Mouse (Mus musculus) ES-E14 (cell line): ENCODE data around the gene 1500015O10Rik. TPM values are rescaled to one million over a fixed set of nuclear protein-coding genes. Genes with fewer than 3 reads are reported as not detected.

ENCODE experiments used
- DNase-seq: peaks from one replicate; pipeline ENCODE4 v3.0.0-alpha.2; 2013; ENCODE audit warnings: low read depth, low spot score
- H3K27ac ChIP-seq: 2 replicates; pipeline ENCODE4 v1.5.1; 2012; ENCODE audit warnings: low read depth, mild to moderate bottlenecking, low read length, moderate library complexity, mixed read lengths; ENCODE audit not compliant: poor library complexity, insufficient read depth, severe bottlenecking
- H3K36me3 ChIP-seq: 2 replicates; pipeline ENCODE4 v1.6.1; 2012; ENCODE audit warnings: mild to moderate bottlenecking, low read length, moderate library complexity, mixed read lengths; ENCODE audit not compliant: control insufficient read depth, poor library complexity, insufficient read depth, severe bottlenecking
- H3K4me1 ChIP-seq, 2 experiments: fragments of 150-350 bp in 1 of 2; sonication (generic) in 1 of 2; 2 replicates each; pipeline ENCODE4 v1.6.1; 2012; ENCODE audit warnings: low read length in 2 of 2, mild to moderate bottlenecking in 1 of 2, mixed read lengths in 1 of 2; ENCODE audit not compliant: control insufficient read depth in 2 of 2, insufficient read depth in 2 of 2, poor library complexity in 1 of 2
- H3K4me3 ChIP-seq, 2 experiments: fragments of 150-350 bp in 1 of 2; sonication (generic) in 1 of 2; 2 replicates each; pipeline ENCODE4 v1.5.1; 2012; ENCODE audit warnings: low read length in 2 of 2, low read depth in 1 of 2, mild to moderate bottlenecking in 1 of 2, mixed read lengths in 1 of 2; ENCODE audit not compliant: insufficient read depth in 1 of 2, poor library complexity in 1 of 2, severe bottlenecking in 1 of 2
- H3K9ac ChIP-seq: 2 replicates; pipeline ENCODE4 v1.6.1; 2012; ENCODE audit warnings: low read depth, mild to moderate bottlenecking, low read length, mixed read lengths; ENCODE audit not compliant: poor library complexity, insufficient read depth, severe bottlenecking
- H3K9me3 ChIP-seq: fragments of 150-350 bp; sonication (generic); 2 replicates; pipeline ENCODE4 v1.6.1; 2012; ENCODE audit warnings: low read depth, mild to moderate bottlenecking, low read length; ENCODE audit not compliant: control insufficient read depth, insufficient read depth
- CHD2 ChIP-seq: IDR thresholded peaks from 2 replicates; pipeline ENCODE4 v1.6.1; 2014; ENCODE audit warnings: mild to moderate bottlenecking, low read depth, low read length, inconsistent platforms
- HCFC1 ChIP-seq: IDR thresholded peaks from 2 replicates; pipeline ENCODE4 v1.6.1; 2012; ENCODE audit warnings: low read length, inconsistent platforms, borderline replicate concordance; ENCODE audit not compliant: insufficient read depth
- MAFK ChIP-seq: IDR thresholded peaks from 2 replicates; pipeline ENCODE4 v1.6.1; 2014; ENCODE audit warnings: mild to moderate bottlenecking, low read depth, low read length, inconsistent platforms; ENCODE audit not compliant: insufficient read depth
- ZC3H11A ChIP-seq: IDR thresholded peaks from 2 replicates; pipeline ENCODE4 v1.6.1; 2012; ENCODE audit warnings: low read depth, mild to moderate bottlenecking, inconsistent platforms, low read length, borderline replicate concordance
- ZNF384 ChIP-seq: IDR thresholded peaks from 2 replicates; pipeline ENCODE4 v1.6.1; 2012; ENCODE audit warnings: low read depth, low read length, inconsistent platforms
- in situ Hi-C, 2 experiments: fragments of 600-800 bp; cut with MboI; formaldehyde crosslinking; loops; one replicate each; pipeline ENCODE4 v1.15.1; 2025; ENCODE audit warnings: low sequenced_read_pairs in 2 of 2, inconsistent platforms in 1 of 2; ENCODE audit not compliant: unreplicated experiment in 2 of 2
- total RNA-seq: library from RNA; depleted of rRNA; stranded (reverse); fragments of 300-350 nt; gene quantifications from 2 replicates; pipeline ENCODE4 v1.2.3, GENCODE M21; 2012

Gene 1500015O10Rik
- total RNA-seq, 1 experiment, result 1.2 TPM

- in situ Hi-C loops, result no loop called here
- Histone ChIP-seq H3K4me1 (no peaks in the 10 kb centered on the region), H3K36me3 (no peaks in the 10 kb centered on the region), H3K4me3 (no peak overlapping the region), H3K9me3 (no peaks in the 10 kb centered on the region), H3K9ac (no peak overlapping the region), H3K27ac (no peak overlapping the region)
- no peak for DNase-seq
- TF ChIP-seq MAFK (no peak), ZNF384 (no peak), ZC3H11A (no peak), CHD2 (no peak), HCFC1 (no peak)
These were observed 35.4 kb upstream of the 1500015O10Rik start for GRCm38 (mm10) chr1:43694851-43695545.

GRCm38 (mm10) chr1:43698577-43699000 lies 31.8 kb upstream of the 1500015O10Rik start:
- in situ Hi-C loops, result no loop called here

GRCm38 (mm10) chr1:43714841-43715240 lies 15.6 kb upstream of the 1500015O10Rik start:
- no peak for TF ChIP-seq ZNF384
- no peak for TF ChIP-seq MAFK
- TF ChIP-seq ZC3H11A, result no peak
- no peak for TF ChIP-seq HCFC1
- TF ChIP-seq CHD2, result no peak
- Histone ChIP-seq H3K36me3 (no peaks in the 10 kb centered on the region), H3K9me3 (no peaks in the 10 kb centered on the region), H3K9ac (no peak overlapping the region), H3K27ac (no peak overlapping the region), H3K4me3 (no peak overlapping the region), H3K4me1 (no peaks in the 10 kb centered on the region)
- no peak for DNase-seq
- in situ Hi-C loops, result no loop called here

More at GRCm38 (mm10) chr1:43698577-43699000, 31.8 kb upstream of the 1500015O10Rik start:
- no peak for DNase-seq
- H3K9ac ChIP-seq, result no peak overlapping the region
- H3K4me1 ChIP-seq, result no peaks in the 10 kb centered on the region
- TF ChIP-seq ZNF384, result no peak
- TF ChIP-seq MAFK, result no peak
- no peak for TF ChIP-seq ZC3H11A
- TF ChIP-seq CHD2, result no peak
- TF ChIP-seq HCFC1, result no peak
- no peak overlapping the region for H3K27ac ChIP-seq
- no peaks in the 10 kb centered on the region for H3K9me3 ChIP-seq
- no peak overlapping the region for H3K4me3 ChIP-seq
- no peaks in the 10 kb centered on the region for H3K36me3 ChIP-seq

GRCm38 (mm10) chr1:43717967-43718366 lies 12.4 kb upstream of the 1500015O10Rik start:
- DNase-seq, result no peak
- TF ChIP-seq ZC3H11A (no peak), CHD2 (no peak), HCFC1 (no peak), ZNF384 (no peak), MAFK (no peak)
- Histone ChIP-seq H3K9me3 (no peaks in the 10 kb centered on the region), H3K9ac (no peak overlapping the region), H3K36me3 (no peaks in the 10 kb centered on the region), H3K4me3 (no peak overlapping the region), H3K27ac (no peak overlapping the region), H3K4me1 (no peaks in the 10 kb centered on the region)
- in situ Hi-C loops, result no loop called here
